Mouse (Mus musculus) small intestine, adult 2 months (tissue): Measurements from ENCODE around the gene Cyp4f39. TPM values are rescaled to one million over a fixed set of nuclear protein-coding genes. Genes with fewer than 3 reads are reported as not detected.
"Not testable (repeated sequence)": the region's sequence is repeated elsewhere in the genome, so short reads cannot be mapped to it uniquely, and the experiment has no call there.

Experiments
- H3K27ac ChIP-seq: fragments of 200-500 bp; 2 replicates; pipeline ENCODE4 v1.5.1; 2012; ENCODE audit warnings: low read depth, low read length, control low read depth, inconsistent platforms; ENCODE audit not compliant: insufficient read depth
- H3K27me3 ChIP-seq: fragments of 200-500 bp; 2 replicates; pipeline ENCODE4 v1.6.1; 2012; ENCODE audit warnings: mild to moderate bottlenecking, moderate library complexity, low read length, inconsistent platforms; ENCODE audit not compliant: control insufficient read depth, insufficient read depth
- H3K36me3 ChIP-seq: fragments of 200-500 bp; 2 replicates; pipeline ENCODE4 v1.6.1; 2012; ENCODE audit warnings: mild to moderate bottlenecking, low read length, control low read depth, inconsistent platforms; ENCODE audit not compliant: control insufficient read depth, insufficient read depth
- H3K4me1 ChIP-seq: fragments of 200-500 bp; 2 replicates; pipeline ENCODE4 v1.6.1; 2012; ENCODE audit warnings: low read length, inconsistent platforms, mixed read lengths; ENCODE audit not compliant: control insufficient read depth, insufficient read depth, insufficient read length
- H3K4me3 ChIP-seq: fragments of 200-500 bp; 2 replicates; pipeline ENCODE4 v1.5.1; 2012; ENCODE audit warnings: low read depth, mild to moderate bottlenecking, control low read depth, inconsistent platforms, low read length, moderate library complexity
- CTCF ChIP-seq: fragments of 200-500 bp; IDR thresholded peaks from 2 replicates; pipeline ENCODE4 v1.5.1; 2012; ENCODE audit warnings: low read depth, mild to moderate bottlenecking, control low read depth, inconsistent platforms, low read length, moderate library complexity, mixed read lengths; ENCODE audit not compliant: insufficient replicate concordance, insufficient read length; ENCODE audit errors: extremely low read depth
- POLR2A ChIP-seq: fragments of 200-500 bp; IDR thresholded peaks from 2 replicates; pipeline ENCODE4 v1.6.1; 2012; ENCODE audit warnings: low read depth, mild to moderate bottlenecking, control low read depth, inconsistent platforms, low read length, moderate library complexity
- WGBS: fragments of 180-500 bp; shearing (Covaris S2); methylation state at CpG from one replicate; pipeline ENCODE4 v1.1.7; 2018; 5-methylcytosine and 5-hydroxymethylcytosine counted together
- polyA plus RNA-seq: library from polyadenylated mRNA; depleted of rRNA; stranded (reverse); fragments of >200 nt; gene quantifications from 2 replicates; pipeline ENCODE4 v1.2.3, GENCODE M21; 2012

The Cyp4f39 gene
- polyA plus RNA-seq, 1 experiment, result 0.65 TPM

DNA sequence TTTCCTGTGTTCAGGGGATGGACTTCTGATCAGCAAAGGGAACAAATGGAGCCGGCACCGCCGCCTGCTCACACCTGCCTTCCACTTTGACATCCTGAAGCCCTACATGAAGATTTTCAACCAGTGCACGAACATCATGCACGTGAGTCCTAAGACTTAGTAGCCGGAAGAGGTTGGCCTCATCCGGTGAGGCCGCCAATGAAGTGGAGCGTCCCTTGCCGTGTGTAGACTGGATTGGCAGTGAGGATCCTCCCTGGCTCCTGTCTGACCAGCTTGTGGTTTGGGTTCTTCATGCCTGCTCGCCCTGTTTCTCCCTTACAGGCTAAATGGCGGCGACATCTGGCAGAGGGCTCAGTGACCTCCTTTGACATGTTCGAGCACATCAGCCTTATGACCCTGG lies 29.2 kb downstream of the Cyp4f39 start:
- Histone ChIP-seq H3K4me3 (no peak overlapping the region), H3K4me1 (peaks cover 9% of the 10 kb centered on the region; the same call in 1 of the 2 replicates), H3K27me3 (peaks cover 3% of the 10 kb centered on the region; the same call in 1 of the 2 replicates), H3K36me3 (no peaks in the 10 kb centered on the region), H3K27ac (no peak overlapping the region)
- TF ChIP-seq POLR2A (no peak), CTCF (no peak)
- 87% methylated on average over 14 of the region's 14 CpGs for WGBS

DNA sequence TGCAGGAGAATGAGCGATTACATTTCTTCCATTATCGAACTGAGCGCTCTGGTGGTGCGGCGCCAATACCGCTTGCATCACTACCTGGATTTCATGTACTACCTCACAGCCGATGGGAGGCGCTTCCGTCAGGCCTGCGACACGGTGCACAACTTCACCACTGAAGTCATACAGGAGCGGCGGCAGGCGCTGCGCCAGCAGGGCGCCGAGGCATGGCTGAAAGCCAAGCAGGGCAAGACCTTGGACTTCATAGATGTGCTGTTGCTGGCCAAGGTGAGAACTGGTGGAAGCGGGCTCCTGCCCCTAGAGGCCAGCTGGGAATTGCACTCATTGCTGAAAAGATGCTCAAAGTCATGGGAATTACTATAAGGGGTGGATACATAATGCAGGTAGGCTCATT lies 30.7 kb downstream of the Cyp4f39 start:
- no peaks in the 10 kb centered on the region for H3K36me3 ChIP-seq
- peaks cover 3% of the 10 kb centered on the region; the same call in 1 of the 2 replicates for H3K27me3 ChIP-seq
- H3K27ac ChIP-seq, result no peak overlapping the region
- peaks cover 9% of the 10 kb centered on the region; the same call in 1 of the 2 replicates for H3K4me1 ChIP-seq
- TF ChIP-seq POLR2A, result no peak
- peak; percentile 87; the same call in 1 of the 2 replicates for TF ChIP-seq CTCF
- H3K4me3 ChIP-seq, result peak overlapping the region; percentile 40
- WGBS, result 7% methylated on average over 18 of the region's 18 CpGs

DNA sequence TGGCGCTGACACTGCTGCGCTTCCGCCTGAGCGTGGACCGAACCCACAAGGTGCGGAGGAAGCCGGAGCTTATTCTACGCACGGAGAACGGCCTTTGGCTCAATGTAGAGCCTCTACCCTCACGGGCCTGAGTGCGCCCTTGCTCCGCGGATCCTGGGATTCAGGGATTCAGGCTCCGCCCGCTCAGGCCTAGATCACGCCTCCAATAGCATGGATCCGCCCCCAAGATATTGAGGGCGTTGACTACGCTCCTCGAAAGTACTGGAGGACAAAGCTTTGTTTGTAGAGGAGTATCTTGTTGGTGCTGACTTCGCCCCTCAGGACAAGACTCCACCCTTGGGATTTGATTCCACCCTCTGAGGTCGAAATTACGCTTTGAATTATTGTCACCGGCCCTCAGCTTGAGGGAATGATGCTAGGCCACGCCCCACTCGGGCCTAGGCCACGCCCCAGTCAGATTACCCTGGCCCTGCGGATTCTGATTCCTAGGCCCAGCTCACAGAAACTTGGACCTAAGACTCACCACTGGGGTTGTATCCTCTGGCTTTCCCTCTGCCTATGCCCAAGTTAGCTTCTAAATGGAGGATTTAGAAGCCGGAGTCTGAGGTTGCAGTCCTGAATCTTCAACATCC lies 39.9 kb downstream of the Cyp4f39 start:
- no peaks in the 10 kb centered on the region for H3K36me3 ChIP-seq
- TF ChIP-seq CTCF, result no peak
- peak; percentile 36; the same call in 1 of the 2 replicates for TF ChIP-seq POLR2A
- no peak overlapping the region for H3K27ac ChIP-seq
- peaks cover 4% of the 10 kb centered on the region; the same call in 1 of the 2 replicates for H3K4me1 ChIP-seq
- H3K4me3 ChIP-seq, result peak overlapping the region; percentile 58
- 6% methylated on average over 30 of the region's 30 CpGs for WGBS
- H3K27me3 ChIP-seq, result no peaks in the 10 kb centered on the region

DNA sequence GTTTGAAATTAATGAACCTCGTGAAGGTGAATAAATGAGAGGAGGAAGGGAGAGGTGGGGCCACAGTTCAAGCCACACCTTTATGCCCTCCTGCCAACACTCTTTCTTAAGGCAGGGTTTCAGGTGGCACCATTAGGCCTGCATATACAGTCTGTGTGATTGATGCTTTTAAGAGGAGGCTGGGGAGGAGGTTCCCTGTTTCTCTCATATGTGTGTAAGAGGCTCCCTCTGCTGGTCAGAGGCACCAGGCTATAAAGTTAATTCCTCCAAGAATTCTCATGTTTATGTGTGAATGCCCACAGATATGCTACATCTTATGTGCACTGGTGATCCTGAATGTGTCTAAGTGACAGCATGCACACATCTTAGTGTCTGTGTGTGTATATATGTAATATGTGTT lies 42.1 kb downstream of the Cyp4f39 start:
- no peak overlapping the region for H3K4me3 ChIP-seq
- peaks cover 4% of the 10 kb centered on the region; the same call in 1 of the 2 replicates for H3K4me1 ChIP-seq
- TF ChIP-seq CTCF (peak; percentile 45; the same call in 1 of the 2 replicates), POLR2A (no peak)
- no peaks in the 10 kb centered on the region for H3K27me3 ChIP-seq
- 19% methylated on average over 1 of the region's 1 CpGs for WGBS
- no peak overlapping the region for H3K27ac ChIP-seq
- no peaks in the 10 kb centered on the region for H3K36me3 ChIP-seq

DNA sequence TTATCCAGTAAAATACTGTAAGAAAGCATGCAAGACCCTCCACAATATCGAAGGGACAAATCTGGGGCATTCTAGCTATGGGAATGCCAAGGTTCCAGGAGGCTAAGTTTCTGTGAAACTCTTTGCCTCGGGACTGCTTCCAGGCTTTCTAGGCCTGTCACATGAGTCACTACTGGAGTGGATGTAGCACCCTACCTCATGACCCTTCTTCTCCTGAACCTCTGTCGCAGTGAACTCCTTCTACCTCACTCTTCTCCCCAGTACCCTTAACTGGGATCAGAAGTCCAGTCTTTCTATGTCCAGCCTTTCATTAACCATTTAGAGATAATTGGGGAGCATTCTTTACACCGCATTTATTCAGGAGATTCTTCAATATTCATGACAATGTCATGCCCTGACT lies 48.0 kb downstream of the Cyp4f39 start:
- not testable (repeated sequence) for H3K4me1 ChIP-seq, H3K4me3 ChIP-seq, H3K27me3 ChIP-seq, H3K36me3 ChIP-seq, H3K27ac ChIP-seq
- 86% methylated on average over 4 of the region's 4 CpGs for WGBS

DNA sequence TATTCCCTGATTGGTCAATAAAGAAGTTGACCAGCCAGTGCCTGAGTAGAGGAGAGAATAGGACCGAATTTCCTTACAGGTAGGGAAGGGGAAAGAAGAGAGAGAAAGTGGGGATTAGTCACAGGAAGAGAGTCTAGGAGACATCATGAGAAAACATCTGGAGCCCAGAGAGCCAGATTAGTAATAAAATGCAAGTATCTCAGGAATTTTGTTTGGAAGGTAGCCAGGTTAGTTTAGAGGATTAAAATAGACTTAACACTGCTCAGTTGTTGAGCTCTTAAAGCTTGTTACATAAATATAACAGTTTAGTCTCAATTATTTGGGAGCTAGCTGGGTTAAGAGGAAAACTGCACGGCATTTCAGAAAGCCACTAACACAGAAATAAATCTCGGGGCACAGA lies 48.5 kb downstream of the Cyp4f39 start:
- 63% methylated on average over 3 of the region's 3 CpGs for WGBS
- no peaks in the 10 kb centered on the region for H3K27me3 ChIP-seq
- no peak for TF ChIP-seq POLR2A
- no peak for TF ChIP-seq CTCF
- no peak overlapping the region for H3K4me3 ChIP-seq
- H3K4me1 ChIP-seq, result no peaks in the 10 kb centered on the region
- H3K27ac ChIP-seq, result no peak overlapping the region
- no peaks in the 10 kb centered on the region for H3K36me3 ChIP-seq

DNA sequence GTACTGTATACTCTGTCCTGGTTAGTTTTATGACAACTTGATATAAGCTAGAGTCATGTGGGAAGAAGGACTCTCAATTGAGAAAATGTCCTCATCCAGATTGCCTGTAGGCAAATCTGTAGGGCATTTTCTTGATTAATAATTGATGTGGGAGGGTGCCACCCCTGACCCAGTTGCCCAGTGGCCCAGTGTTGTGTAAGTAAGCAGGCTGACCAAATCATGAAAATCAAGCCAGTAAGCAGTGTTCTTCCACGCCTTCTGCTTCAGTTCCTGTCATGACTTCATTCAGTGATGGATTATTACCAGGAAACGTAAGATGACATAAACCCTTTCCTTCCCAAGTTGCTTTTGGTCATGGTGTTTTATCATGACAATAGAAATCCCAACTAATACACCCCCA lies 50.6 kb downstream of the Cyp4f39 start:
- TF ChIP-seq CTCF (no peak), POLR2A (no peak)
- H3K4me1 ChIP-seq, result no peaks in the 10 kb centered on the region; the same call in 1 of the 2 replicates
- no peaks in the 10 kb centered on the region for H3K36me3 ChIP-seq
- WGBS, result 67% methylated on average over 2 of the region's 2 CpGs
- H3K4me3 ChIP-seq, result no peak overlapping the region
- no peaks in the 10 kb centered on the region for H3K27me3 ChIP-seq
- no peak overlapping the region for H3K27ac ChIP-seq
